Mouse (Mus musculus) brain, embryonic 14.5 days (tissue): ENCODE results near the gene Bcl11a. TPM values are rescaled to one million over a fixed set of nuclear protein-coding genes. Genes with fewer than 3 reads are reported as not detected.

ENCODE experiments used
- DNase-seq: peaks from one replicate; pipeline ENCODE4 v3.0.0-alpha.2; 2011; ENCODE audit warnings: low read depth
- CTCF ChIP-seq: fragments of 200-500 bp; IDR thresholded peaks from 2 replicates; pipeline ENCODE4 v1.5.1; 2012; ENCODE audit warnings: inconsistent platforms, mild to moderate bottlenecking, moderate library complexity, borderline replicate concordance; ENCODE audit not compliant: insufficient read depth, insufficient read length; ENCODE audit errors: extremely low read depth
- POLR2A ChIP-seq: fragments of 200-500 bp; IDR thresholded peaks from 2 replicates; pipeline ENCODE4 v1.6.1; 2012; ENCODE audit warnings: mild to moderate bottlenecking, inconsistent platforms, borderline replicate concordance; ENCODE audit not compliant: poor library complexity, insufficient read depth, insufficient read length, severe bottlenecking; ENCODE audit errors: extremely low read depth
- polyA plus RNA-seq: library from polyadenylated mRNA; depleted of rRNA; stranded (reverse); fragments of >200 nt; gene quantifications from 2 replicates; pipeline ENCODE4 v1.2.3, GENCODE M21; 2012

The Bcl11a gene
- polyA plus RNA-seq, 1 experiment, result 88.6 TPM

- TF ChIP-seq CTCF (peak; percentile 59; the same call in 1 of the 2 replicates), POLR2A (no peak)
- peak; percentile 96 for DNase-seq
Observed at GRCm38 (mm10) chr11:24081016-24081686, 3.3 kb downstream of the Bcl11a start.

GRCm38 (mm10) chr11:24081687-24082384 lies 4.0 kb downstream of the Bcl11a start:
- TF ChIP-seq CTCF (no peak), POLR2A (no peak)
- peak; percentile 83 for DNase-seq

- DNase-seq, result peak; percentile 66
Observed at GRCm38 (mm10) chr11:24082385-24083075, 4.7 kb downstream of the Bcl11a start.

GRCm38 (mm10) chr11:24083076-24083405 lies 5.2 kb downstream of the Bcl11a start:
- no peak for TF ChIP-seq CTCF
- no peak for TF ChIP-seq POLR2A
- DNase-seq, result peak; percentile 59

More at GRCm38 (mm10) chr11:24082385-24083075, 4.7 kb downstream of the Bcl11a start:
- TF ChIP-seq CTCF, result no peak
- TF ChIP-seq POLR2A, result no peak

GRCm38 (mm10) chr11:24083423-24083822 lies 5.6 kb downstream of the Bcl11a start:
- DNase-seq, result peak; percentile 76
- TF ChIP-seq POLR2A (no peak), CTCF (no peak)

- TF ChIP-seq POLR2A (no peak), CTCF (no peak)
- peak; percentile 47 for DNase-seq
Observed at GRCm38 (mm10) chr11:24084077-24084476, 6.2 kb downstream of the Bcl11a start.

GRCm38 (mm10) chr11:24084590-24084989 lies 6.7 kb downstream of the Bcl11a start:
- peak; percentile 81 for DNase-seq
- TF ChIP-seq CTCF (no peak), POLR2A (no peak)

- TF ChIP-seq POLR2A (no peak), CTCF (no peak)
- DNase-seq, result peak; percentile 18
Observed at GRCm38 (mm10) chr11:24085986-24086385, 8.1 kb downstream of the Bcl11a start.

GRCm38 (mm10) chr11:24087069-24087468 lies 9.2 kb downstream of the Bcl11a start:
- DNase-seq, result peak; percentile 41
- no peak for TF ChIP-seq POLR2A
- TF ChIP-seq CTCF, result no peak

GRCm38 (mm10) chr11:24090443-24090842 lies 12.6 kb downstream of the Bcl11a start:
- TF ChIP-seq CTCF, result no peak
- no peak for TF ChIP-seq POLR2A
- peak; percentile 55 for DNase-seq

- TF ChIP-seq CTCF, result no peak
- no peak for TF ChIP-seq POLR2A
- DNase-seq, result peak; percentile 74
Observed at GRCm38 (mm10) chr11:24091393-24092080, 13.7 kb downstream of the Bcl11a start.
